Mouse (Mus musculus) small intestine, adult 10 weeks (tissue): ENCODE results near the gene Car9. TPM values are rescaled to one million over a fixed set of nuclear protein-coding genes. Genes with fewer than 3 reads are reported as not detected.

ENCODE experiments used
- polyA plus RNA-seq: library from polyadenylated mRNA; stranded (reverse); fragments of 350-450 nt; fragmentation: Illumina TruSeq; extraction: RNeasy Lipid Tissue Mini Kit (QIAGEN cat#74804); gene quantifications from one replicate; pipeline ENCODE4 v1.2.3, GENCODE M21; 2014; ENCODE audit warnings: low replicate concordance

Car9 gene
- polyA plus RNA-seq: 31.9 TPM

GRCm38 (mm10) chr4:43506536-43507185 is at the start of gene Car9:
Gene Car9, plus strand, starts transcription at chr4:43506966.

GRCm38 (mm10) chr4:43483535-43484091 is 23.2 kb upstream of the Car9 start, which contains the start of gene Sit1:
Gene Sit1, minus strand, starts transcription at chr4:43483734.

GRCm38 (mm10) chr4:43492821-43493185 is 14.0 kb upstream of the Car9 start, which contains the start of gene Ccdc107:
Gene Ccdc107, plus strand, starts transcription at chr4:43492900.

GRCm38 (mm10) chr4:43499407-43500333 is 7.1 kb upstream of the Car9 start, which contains the start of gene Arhgef39:
Gene Arhgef39, minus strand, starts transcription at chr4:43499695.

GRCm38 (mm10) chr4:43561997-43562768 is 55.4 kb downstream of the Car9 start, which contains the start of the genes Creb3 and Tln1:
Gene Creb3, plus strand, starts transcription at chr4:43562332.
Gene Tln1, minus strand, starts transcription at chr4:43562691.

Other genes with a start within 250 kb of the Car9 start
- 0.15 TPM for gene Atp8b5, start 239.8 kb upstream of the Car9 start, polyA plus RNA-seq
- gene Rusc2, start 125.0 kb upstream of the Car9 start, polyA plus RNA-seq: not detected
- not detected for gene Fam166b, start 77.8 kb upstream of the Car9 start, polyA plus RNA-seq
- gene Tesk1, start 65.0 kb upstream of the Car9 start, polyA plus RNA-seq: 0.45 TPM
- 6.6 TPM for gene Cd72, start 52.3 kb upstream of the Car9 start, polyA plus RNA-seq
- gene Sit1, start 23.2 kb upstream of the Car9 start, polyA plus RNA-seq: not detected
- 3.3 TPM for gene Ccdc107, start 14.1 kb upstream of the Car9 start, polyA plus RNA-seq
- gene Arhgef39, start 7.3 kb upstream of the Car9 start, polyA plus RNA-seq: 14.2 TPM
- gene Tpm2, start 16.8 kb downstream of the Car9 start, polyA plus RNA-seq: 19.6 TPM
- 6.1 TPM for gene Creb3, start 55.4 kb downstream of the Car9 start, polyA plus RNA-seq
- gene Tln1, start 55.7 kb downstream of the Car9 start, polyA plus RNA-seq: 35.0 TPM
- gene Rgp1, start 71.7 kb downstream of the Car9 start, polyA plus RNA-seq: 2.7 TPM
- gene Gba2, start 71.9 kb downstream of the Car9 start, polyA plus RNA-seq: 0.41 TPM
- not detected for gene Msmp, start 77.5 kb downstream of the Car9 start, polyA plus RNA-seq
- 1.0 TPM for gene Npr2, start 125.0 kb downstream of the Car9 start, polyA plus RNA-seq
- gene Spag8, start 146.6 kb downstream of the Car9 start, polyA plus RNA-seq: not detected
- 3.7 TPM for gene Hint2, start 149.5 kb downstream of the Car9 start, polyA plus RNA-seq
- gene Tmem8b, start 162.0 kb downstream of the Car9 start, polyA plus RNA-seq: 0.52 TPM
- gene Fam221b, start 162.2 kb downstream of the Car9 start, polyA plus RNA-seq: not detected
- gene Olfr70, start 193.8 kb downstream of the Car9 start, polyA plus RNA-seq: not detected
- gene Olfr71, start 203.3 kb downstream of the Car9 start, polyA plus RNA-seq: not detected
- not detected for gene Hrct1, start 220.2 kb downstream of the Car9 start, polyA plus RNA-seq
- 0.93 TPM for gene Spaar, start 223.1 kb downstream of the Car9 start, polyA plus RNA-seq